Mouse (Mus musculus): ENCODE results near the gene Znrf3. TPM values are rescaled to one million over a fixed set of nuclear protein-coding genes. Genes with fewer than 3 reads are reported as not detected.
A peak's percentile ranks its signal among the peaks of the same experiment; 100 is the strongest.

The Znrf3 gene
- total RNA-seq, 1 experiment from 2014 or later: 6.7 TPM

- no peak for ATAC-seq (replicated peaks in 1 of 2; ENCODE audit: insufficient read depth in 1 of 2, low FRiP score in 2 of 2, low TSS enrichment in 1 of 2, low read depth in 1 of 2, poor library complexity in 2 of 2, severe bottlenecking in 2 of 2)
Measured at GRCm38 (mm10) chr11:5298007-5298372, 146.7 kb downstream of the Znrf3 start.

- ATAC-seq (replicated peaks in 1 of 2; ENCODE audit: insufficient read depth in 1 of 2, low FRiP score in 2 of 2, low TSS enrichment in 1 of 2, low read depth in 1 of 2, poor library complexity in 2 of 2, severe bottlenecking in 2 of 2): peak; percentile 65 to 66
Measured at GRCm38 (mm10) chr11:5297148-5298006, 147.3 kb downstream of the Znrf3 start.

DNA sequence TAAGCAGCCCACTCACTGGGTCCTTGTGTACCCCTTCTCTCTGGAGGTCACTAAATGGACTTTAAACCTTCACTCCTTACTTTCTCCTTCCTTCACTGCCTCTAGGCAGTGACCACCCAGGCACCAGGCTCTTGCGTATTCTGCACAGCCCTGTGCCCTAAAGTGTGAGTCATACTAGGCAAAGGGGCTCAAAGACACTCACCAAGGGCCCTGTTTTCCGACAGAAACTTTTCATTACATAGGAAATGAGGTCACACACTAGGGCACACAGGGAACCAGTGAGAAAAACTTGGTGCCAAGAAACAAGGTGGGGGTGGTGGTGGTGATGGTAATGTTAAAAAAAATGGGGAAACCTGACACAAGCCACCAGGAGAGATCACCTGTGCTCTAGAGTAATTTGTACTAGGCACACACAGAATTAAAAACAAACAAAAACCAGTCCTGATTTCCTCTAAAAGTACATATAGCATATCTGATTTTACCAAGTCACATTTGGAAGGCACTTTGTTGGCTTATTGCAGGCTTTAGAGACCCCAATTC lies 148.0 kb downstream of the Znrf3 start:
- ATAC-seq (replicated peaks in 1 of 2; ENCODE audit: insufficient read depth in 1 of 2, low FRiP score in 2 of 2, low TSS enrichment in 1 of 2, low read depth in 1 of 2, poor library complexity in 2 of 2, severe bottlenecking in 2 of 2): peak; percentile 17 to 49; a peak in 2 of 4 replicates

DNA sequence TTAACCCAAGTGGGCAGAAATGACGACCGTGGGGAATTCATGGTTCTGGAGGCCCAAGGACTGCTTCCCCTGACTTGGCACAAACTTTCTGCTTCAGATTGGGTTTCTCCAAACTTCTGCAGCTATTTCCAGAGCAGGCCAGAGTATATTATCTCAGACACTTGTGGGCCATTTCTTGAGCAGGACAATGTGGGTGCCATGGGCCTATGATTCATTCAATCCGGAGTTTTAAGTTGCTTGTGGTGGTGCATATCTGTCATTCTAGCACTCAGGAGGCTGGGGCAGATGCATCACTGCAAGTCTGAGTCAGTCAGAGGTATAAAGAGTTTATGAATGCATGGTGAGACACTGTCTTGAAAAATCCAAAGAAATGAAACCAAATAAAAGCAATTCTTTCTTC lies 149.8 kb downstream of the Znrf3 start:
- no peak for ATAC-seq (replicated peaks in 1 of 2; ENCODE audit: insufficient read depth in 1 of 2, low FRiP score in 2 of 2, low TSS enrichment in 1 of 2, low read depth in 1 of 2, poor library complexity in 2 of 2, severe bottlenecking in 2 of 2)

DNA sequence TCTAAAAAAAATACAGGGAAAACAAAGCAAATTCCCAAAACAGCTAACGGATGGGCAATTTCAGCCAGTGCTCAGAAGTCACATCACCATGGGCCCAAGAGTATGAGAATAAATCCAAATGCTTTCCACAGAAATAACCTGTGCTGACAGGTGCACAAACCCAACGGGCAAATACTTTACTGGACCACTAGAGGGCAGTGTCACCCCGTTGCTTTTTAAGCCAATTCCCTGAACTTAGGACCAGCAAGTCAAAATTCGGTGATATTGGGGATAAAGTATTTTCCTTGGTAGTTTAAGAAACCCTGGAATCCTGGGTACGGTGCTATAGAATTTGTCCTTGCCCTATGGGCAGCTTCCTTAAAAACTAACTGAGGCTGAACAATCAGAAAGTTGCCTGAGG lies 154.0 kb downstream of the Znrf3 start:
- ATAC-seq (replicated peaks in 1 of 2; ENCODE audit: insufficient read depth in 1 of 2, low FRiP score in 2 of 2, low TSS enrichment in 1 of 2, low read depth in 1 of 2, poor library complexity in 2 of 2, severe bottlenecking in 2 of 2): peak in 1 of 2 experiments; percentile 46; a peak in 3 of 4 replicates

GRCm38 (mm10) chr11:5289826-5290580 lies 154.6 kb downstream of the Znrf3 start:
- ATAC-seq (replicated peaks in 1 of 2; ENCODE audit: insufficient read depth in 1 of 2, low FRiP score in 2 of 2, low TSS enrichment in 1 of 2, low read depth in 1 of 2, poor library complexity in 2 of 2, severe bottlenecking in 2 of 2): no peak

DNA sequence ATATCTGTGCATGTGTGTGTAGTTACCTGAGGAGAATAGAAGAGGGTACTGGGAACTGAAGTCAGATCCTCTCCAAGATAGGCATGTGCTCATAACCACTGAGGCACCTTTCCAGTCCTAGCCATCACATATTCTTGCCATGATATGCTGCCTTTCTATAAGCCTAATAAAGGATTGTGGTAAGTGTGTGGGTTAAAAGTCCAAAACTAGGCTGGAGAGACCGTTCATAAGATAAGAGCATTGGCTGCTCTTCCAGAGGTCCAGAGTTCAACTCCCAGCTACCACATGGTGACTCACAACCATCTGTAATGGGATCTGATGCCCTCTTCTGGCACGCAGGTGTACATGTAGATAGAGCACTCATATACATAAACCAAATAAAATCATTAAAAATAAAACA lies 160.7 kb downstream of the Znrf3 start:
- ATAC-seq (replicated peaks in 1 of 2; ENCODE audit: insufficient read depth in 1 of 2, low FRiP score in 2 of 2, low TSS enrichment in 1 of 2, low read depth in 1 of 2, poor library complexity in 2 of 2, severe bottlenecking in 2 of 2): no peak

DNA sequence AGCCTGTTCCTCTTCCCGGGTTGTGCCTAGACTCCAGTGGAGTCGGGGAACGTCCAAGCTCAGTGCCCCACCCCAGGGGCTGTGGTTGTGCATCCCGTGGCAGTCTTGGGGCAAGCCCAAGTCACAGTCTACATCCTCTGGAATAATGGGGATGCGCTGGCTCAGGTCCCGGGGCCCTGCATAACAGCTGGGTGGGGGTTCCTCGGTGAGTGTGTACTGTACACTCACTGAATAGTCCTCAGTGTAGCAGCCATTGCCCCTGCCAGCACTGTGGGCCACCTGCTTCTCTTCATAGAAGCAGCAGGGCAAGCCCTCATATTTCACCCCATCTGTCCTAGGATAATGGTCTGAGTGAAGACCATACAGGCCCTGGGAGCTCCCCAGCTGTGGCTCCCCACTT lies 163.7 kb downstream of the Znrf3 start:
- ATAC-seq (replicated peaks in 1 of 2; ENCODE audit: insufficient read depth in 1 of 2, low FRiP score in 2 of 2, low TSS enrichment in 1 of 2, low read depth in 1 of 2, poor library complexity in 2 of 2, severe bottlenecking in 2 of 2): no peak

DNA sequence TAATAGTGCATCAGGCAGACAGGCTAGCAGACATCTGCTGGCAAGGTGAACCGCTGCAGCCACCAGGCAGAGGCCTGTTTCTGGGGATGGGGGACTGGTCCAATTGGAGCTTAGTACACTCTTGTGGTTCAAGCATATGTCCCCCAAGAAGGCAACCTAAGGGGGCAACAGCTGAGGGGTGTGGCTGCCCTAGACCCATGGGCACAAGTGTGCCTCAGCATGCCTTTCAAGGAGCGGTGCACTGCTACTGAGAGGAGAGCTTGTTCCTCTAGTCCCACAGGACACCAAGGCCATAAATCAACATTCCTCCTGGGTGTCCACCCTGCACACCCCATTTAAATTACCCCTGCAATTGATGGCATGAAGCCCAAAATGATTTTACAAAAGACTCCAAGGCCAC lies 166.2 kb downstream of the Znrf3 start:
- no peak for ATAC-seq (replicated peaks in 1 of 2; ENCODE audit: insufficient read depth in 1 of 2, low FRiP score in 2 of 2, low TSS enrichment in 1 of 2, low read depth in 1 of 2, poor library complexity in 2 of 2, severe bottlenecking in 2 of 2)

DNA sequence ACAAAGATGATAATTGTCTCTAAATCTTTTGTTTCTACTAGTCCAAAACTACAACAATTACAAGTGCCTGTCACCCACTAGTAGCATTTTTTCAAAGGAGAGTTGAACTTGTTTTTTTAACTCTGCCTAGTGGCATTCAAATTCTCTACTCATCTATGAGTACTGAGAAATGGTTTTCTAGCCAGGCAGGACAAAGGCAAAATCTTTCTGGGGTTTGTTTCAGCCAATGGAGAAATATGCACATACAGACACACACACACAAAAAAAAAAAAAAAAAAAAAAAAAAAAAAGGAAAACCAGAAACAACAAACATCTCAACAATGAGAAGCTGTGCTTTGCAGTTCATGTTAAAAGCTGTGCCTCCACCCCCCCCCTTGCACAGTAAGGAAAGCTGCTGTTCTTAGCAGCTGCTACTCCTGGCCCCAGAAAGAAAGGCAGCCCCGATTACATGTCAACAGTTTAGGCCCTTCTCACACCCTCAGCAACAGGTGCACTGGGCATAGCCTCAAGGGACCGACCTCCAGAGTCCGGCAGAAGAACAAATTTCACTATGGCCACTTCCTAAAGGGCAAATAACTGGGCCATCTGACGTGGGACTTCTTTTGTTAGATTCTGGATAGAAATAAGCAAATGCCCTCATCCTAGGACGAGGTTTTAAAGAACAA lies 167.2 kb downstream of the Znrf3 start:
- no peak for ATAC-seq (replicated peaks in 1 of 2; ENCODE audit: insufficient read depth in 1 of 2, low FRiP score in 2 of 2, low TSS enrichment in 1 of 2, low read depth in 1 of 2, poor library complexity in 2 of 2, severe bottlenecking in 2 of 2)

DNA sequence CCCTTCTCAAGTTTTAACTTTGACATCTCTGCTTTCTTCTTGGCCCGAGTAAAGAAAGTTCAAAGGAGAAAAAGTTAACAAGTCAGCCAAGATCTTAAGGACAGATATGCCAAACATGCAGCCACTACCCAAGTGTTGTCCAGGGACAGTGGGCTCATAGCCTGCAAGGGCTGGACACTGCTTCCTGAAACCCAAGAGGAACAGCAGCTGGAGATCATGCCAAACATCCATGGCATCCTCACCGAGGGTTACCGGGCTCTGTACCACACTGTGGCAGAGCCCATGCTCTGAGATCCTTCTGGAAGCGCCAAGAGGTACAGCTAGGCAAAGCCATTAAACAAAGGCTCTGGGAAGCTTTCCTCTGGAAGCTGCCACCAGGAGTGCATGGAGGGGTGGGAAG lies 169.4 kb downstream of the Znrf3 start:
- no peak for ATAC-seq (replicated peaks in 1 of 2; ENCODE audit: insufficient read depth in 1 of 2, low FRiP score in 2 of 2, low TSS enrichment in 1 of 2, low read depth in 1 of 2, poor library complexity in 2 of 2, severe bottlenecking in 2 of 2)

- peak in 1 of 2 experiments; percentile 39; a peak in 2 of 4 replicates for ATAC-seq (replicated peaks in 1 of 2; ENCODE audit: insufficient read depth in 1 of 2, low FRiP score in 2 of 2, low TSS enrichment in 1 of 2, low read depth in 1 of 2, poor library complexity in 2 of 2, severe bottlenecking in 2 of 2)
Measured at GRCm38 (mm10) chr11:5272536-5273234, 172.0 kb downstream of the Znrf3 start.

DNA sequence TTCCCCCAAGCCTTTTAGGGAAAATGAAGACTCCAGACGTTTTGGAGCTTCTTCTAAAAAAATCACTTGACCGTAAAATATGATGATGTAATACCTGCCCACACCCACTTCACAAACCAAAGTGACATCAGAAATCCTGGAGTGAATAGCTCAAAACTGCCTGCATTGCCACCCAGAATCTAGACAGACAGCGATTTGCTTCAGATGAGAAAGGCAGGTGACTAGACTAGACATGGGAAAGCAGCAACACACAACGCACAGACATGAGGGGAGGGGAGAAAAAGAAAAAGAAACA lies 172.6 kb downstream of the Znrf3 start:
- no peak for ATAC-seq (replicated peaks in 1 of 2; ENCODE audit: insufficient read depth in 1 of 2, low FRiP score in 2 of 2, low TSS enrichment in 1 of 2, low read depth in 1 of 2, poor library complexity in 2 of 2, severe bottlenecking in 2 of 2)

DNA sequence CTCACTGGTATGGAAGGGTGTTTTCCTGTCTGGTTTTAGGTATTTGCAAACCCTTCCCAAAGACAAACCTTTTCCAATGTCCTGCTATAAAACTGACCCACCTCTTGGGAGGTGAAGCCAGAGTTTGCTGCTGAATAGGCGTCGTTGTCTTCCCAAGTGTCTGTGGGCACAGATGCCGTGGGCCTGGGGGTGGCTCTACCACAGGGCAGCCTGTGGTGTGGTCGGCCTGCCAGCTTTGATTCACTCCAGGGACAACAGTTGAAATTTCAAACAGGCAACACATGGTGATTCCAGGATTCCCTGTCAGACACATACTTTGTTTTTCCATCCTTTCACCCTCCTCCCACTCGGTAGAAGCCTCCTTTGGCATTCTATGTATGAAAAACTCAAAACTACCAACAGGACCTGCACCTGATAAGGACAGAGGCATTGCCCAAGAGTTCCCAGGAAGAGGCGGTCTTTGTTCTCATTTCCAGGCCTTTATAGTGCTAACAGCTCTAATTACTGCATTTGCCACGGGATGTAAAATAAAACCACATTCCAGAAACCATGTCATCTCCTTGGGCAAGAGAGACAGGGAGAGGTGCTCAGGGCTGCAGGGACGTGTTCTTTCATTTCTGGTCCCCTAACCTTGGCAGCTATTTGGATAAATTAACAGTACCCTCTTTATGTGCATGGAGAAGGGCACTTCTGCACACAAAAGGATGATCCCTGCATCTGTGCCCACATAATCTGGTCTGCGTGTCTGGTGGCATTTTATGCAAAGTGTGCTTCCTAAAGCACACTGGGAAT lies 173.2 kb downstream of the Znrf3 start:
- no peak for ATAC-seq (replicated peaks in 1 of 2; ENCODE audit: insufficient read depth in 1 of 2, low FRiP score in 2 of 2, low TSS enrichment in 1 of 2, low read depth in 1 of 2, poor library complexity in 2 of 2, severe bottlenecking in 2 of 2)

GRCm38 (mm10) chr11:5269846-5270461 lies 174.7 kb downstream of the Znrf3 start:
- ATAC-seq (replicated peaks in 1 of 2; ENCODE audit: insufficient read depth in 1 of 2, low FRiP score in 2 of 2, low TSS enrichment in 1 of 2, low read depth in 1 of 2, poor library complexity in 2 of 2, severe bottlenecking in 2 of 2): no peak

DNA sequence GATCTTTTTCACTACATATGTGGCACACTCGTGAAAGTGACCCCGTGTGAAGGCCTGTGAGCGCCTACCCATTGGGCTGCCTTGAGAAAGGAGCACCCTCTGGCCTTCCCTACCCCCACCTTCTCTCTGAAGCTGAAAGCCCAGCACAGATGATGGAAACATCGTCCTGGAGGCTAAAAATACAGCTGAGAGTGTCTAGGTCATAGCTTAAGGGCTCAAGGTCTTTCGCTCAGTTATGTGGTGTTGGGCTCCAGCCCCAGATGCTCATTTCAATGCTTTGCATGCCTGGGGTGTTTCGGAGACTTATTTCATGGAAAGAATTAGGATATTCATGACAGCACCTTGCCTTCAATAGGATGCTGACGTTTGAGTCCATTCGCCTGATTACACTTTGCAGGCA lies 178.9 kb downstream of the Znrf3 start:
- ATAC-seq (replicated peaks in 1 of 2; ENCODE audit: insufficient read depth in 1 of 2, low FRiP score in 2 of 2, low TSS enrichment in 1 of 2, low read depth in 1 of 2, poor library complexity in 2 of 2, severe bottlenecking in 2 of 2): no peak
